Mouse (Mus musculus): ENCODE measurements around the gene Kcne2.
A peak's percentile ranks its signal among the peaks of the same experiment; 100 is the strongest.

Kcne2 gene

GRCm38 (mm10) chr16:92313953-92314741 is 22.0 kb downstream of the Kcne2 start:
- peak; percentile 55 for DNase-seq (ENCODE audit: extremely low spot score)

- no peak for DNase-seq (ENCODE audit: extremely low spot score)
Measured at GRCm38 (mm10) chr16:92316049-92316738, 24.0 kb downstream of the Kcne2 start.

GRCm38 (mm10) chr16:92319353-92320109 is 27.3 kb downstream of the Kcne2 start:
- peak; percentile 43 for DNase-seq (ENCODE audit: extremely low spot score)

- DNase-seq (ENCODE audit: extremely low spot score), result no peak
Measured at GRCm38 (mm10) chr16:92320361-92320760, 28.2 kb downstream of the Kcne2 start.

- DNase-seq (ENCODE audit: extremely low spot score), result no peak
Measured at GRCm38 (mm10) chr16:92321341-92321740, 29.2 kb downstream of the Kcne2 start, which contains the start of gene Fam243. TSS of gene Fam243 (minus strand) at chr16:92321441.

GRCm38 (mm10) chr16:92324309-92325061 is 32.3 kb downstream of the Kcne2 start:
- DNase-seq (ENCODE audit: extremely low spot score), result no peak

- no peak for DNase-seq (ENCODE audit: extremely low spot score)
Measured at GRCm38 (mm10) chr16:92325062-92325406, 32.8 kb downstream of the Kcne2 start.

GRCm38 (mm10) chr16:92327911-92328310 is 35.7 kb downstream of the Kcne2 start:
- DNase-seq (ENCODE audit: extremely low spot score), result no peak

- DNase-seq (ENCODE audit: extremely low spot score), result no peak
Measured at GRCm38 (mm10) chr16:92330966-92331365, 38.8 kb downstream of the Kcne2 start.

GRCm38 (mm10) chr16:92334600-92334999 is 42.4 kb downstream of the Kcne2 start:
- no peak for DNase-seq (ENCODE audit: extremely low spot score)

- peak; percentile 85 for DNase-seq (ENCODE audit: extremely low spot score)
Measured at GRCm38 (mm10) chr16:92336280-92336679, 44.1 kb downstream of the Kcne2 start.

- DNase-seq (ENCODE audit: extremely low spot score), result peak; percentile 76
Measured at GRCm38 (mm10) chr16:92340612-92341511, 48.7 kb downstream of the Kcne2 start.

GRCm38 (mm10) chr16:92345177-92345576 is 53.0 kb downstream of the Kcne2 start:
- no peak for DNase-seq (ENCODE audit: extremely low spot score)

- DNase-seq (ENCODE audit: extremely low spot score), result peak; percentile 60
Measured at GRCm38 (mm10) chr16:92346297-92346916, 54.2 kb downstream of the Kcne2 start.

All from embryo, embryonic 9.5 days (tissue).